In the genomic region with DNA sequence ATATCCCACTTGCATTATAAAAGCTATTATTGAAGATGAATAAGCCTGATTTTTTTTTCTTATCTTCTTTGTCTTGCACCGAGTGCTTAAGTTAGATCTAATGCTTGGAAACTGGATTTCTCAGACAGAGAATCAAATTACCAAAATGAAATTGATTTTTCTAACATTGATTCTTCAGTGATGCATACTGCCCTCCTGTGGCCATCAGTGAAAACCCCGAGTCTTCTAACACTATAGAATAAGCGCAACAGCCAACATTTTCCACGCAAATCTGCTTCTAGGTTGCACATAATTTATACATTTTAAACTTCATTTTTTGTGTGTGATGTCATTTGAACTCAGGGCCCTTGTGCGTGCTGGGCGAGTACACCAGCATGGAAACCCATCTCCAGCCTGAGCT, we compare ENCODE assay signal across 9 mouse cellular contexts. TPM values are rescaled to one million over a fixed set of nuclear protein-coding genes. Genes with fewer than 3 reads are reported as not detected.
DNase-seq lines count a peak whose midpoint lies in the region; ATAC-seq lines count a peak whose summit lies in the region.
"Had no signal": no experiment of that assay in that cellular context is flagged by ENCODE, and none has a peak within 500 bp of the region (broad histone marks: within the 10 kb centered on the region; RNA-seq: fewer than 3 reads in every experiment).

No protein-coding gene starts in this region.

- H3K36me3 ChIP-seq in heart, embryonic 12.5 days, result peaks cover 4% of the 10 kb centered on the region; the same call in 1 of the 2 replicates
- peaks cover 47% of the 10 kb centered on the region for H3K36me3 ChIP-seq in midbrain, embryonic 14.5 days (ENCODE audit: control insufficient read depth, insufficient read depth, low read length)
- peaks cover 9% of the 10 kb centered on the region for H3K36me3 ChIP-seq in midbrain, embryonic 16.5 days (ENCODE audit: control insufficient read depth, insufficient read depth, low read length)
- H3K36me3 ChIP-seq in hindbrain, embryonic 15.5 days, result peaks cover 18% of the 10 kb centered on the region
- H3K36me3 ChIP-seq in neural tube, embryonic 14.5 days (ENCODE audit: control insufficient read depth, insufficient read depth, low read length), result peaks cover 6% of the 10 kb centered on the region; the same call in 1 of the 2 replicates

- no peak overlapping the region for H3K9ac ChIP-seq in heart, embryonic 12.5 days
- H3K9ac ChIP-seq in midbrain, embryonic 14.5 days (replicated peaks; ENCODE audit: low read length), result no peak overlapping the region
- H3K9ac ChIP-seq in midbrain, embryonic 16.5 days (ENCODE audit: low read depth, low read length), result no peak overlapping the region
- H3K9ac ChIP-seq in hindbrain, embryonic 15.5 days, result no peak overlapping the region
- no peak overlapping the region for H3K9ac ChIP-seq in neural tube, embryonic 14.5 days (replicated peaks; ENCODE audit: low read depth, low read length)

- no peak overlapping the region for H3K27ac ChIP-seq in heart, embryonic 12.5 days (ENCODE audit: poor library complexity, severe bottlenecking)
- H3K27ac ChIP-seq in midbrain, embryonic 14.5 days (replicated peaks; ENCODE audit: low read depth, low read length), result no peak overlapping the region
- H3K27ac ChIP-seq in midbrain, embryonic 16.5 days (ENCODE audit: low read length), result no peak overlapping the region
- 0 out of 2 replicates have a peak overlapping the region, but pooled peaks have one; percentile 48 for H3K27ac ChIP-seq in hindbrain, embryonic 15.5 days (replicated peaks)
- H3K27ac ChIP-seq in neural tube, embryonic 14.5 days (ENCODE audit: low read depth, low read length), result no peak overlapping the region

- intact Hi-C loops in gastrocnemius, postnatal 36 days (cut with DNase I), result loop anchor here (5.0 kb wide), 1 partner anchor 104 kb away; the partner anchor contains the start of gene Pnisr

- H3K27me3 ChIP-seq in heart, embryonic 12.5 days (replicated peaks), result no peaks in the 10 kb centered on the region
- no peaks in the 10 kb centered on the region for H3K27me3 ChIP-seq in midbrain, embryonic 14.5 days (ENCODE audit: control insufficient read depth, insufficient read depth, low read length)
- H3K27me3 ChIP-seq in midbrain, embryonic 16.5 days (ENCODE audit: control insufficient read depth, insufficient read depth, low read depth, low read length), result no peaks in the 10 kb centered on the region
- no peaks in the 10 kb centered on the region for H3K27me3 ChIP-seq in hindbrain, embryonic 15.5 days
- no peaks in the 10 kb centered on the region for H3K27me3 ChIP-seq in neural tube, embryonic 14.5 days (ENCODE audit: control insufficient read depth, insufficient read depth, low read length)

- no peaks in the 10 kb centered on the region for H3K9me3 ChIP-seq in heart, embryonic 12.5 days (replicated peaks)
- no peaks in the 10 kb centered on the region for H3K9me3 ChIP-seq in midbrain, embryonic 14.5 days (ENCODE audit: control insufficient read depth, low read length)
- no peaks in the 10 kb centered on the region for H3K9me3 ChIP-seq in midbrain, embryonic 16.5 days (replicated peaks; ENCODE audit: control insufficient read depth, low read length, poor library complexity, severe bottlenecking)
- no peaks in the 10 kb centered on the region for H3K9me3 ChIP-seq in hindbrain, embryonic 15.5 days
- no peaks in the 10 kb centered on the region for H3K9me3 ChIP-seq in neural tube, embryonic 14.5 days (ENCODE audit: control insufficient read depth, low read length)

- WGBS in heart, embryonic 12.5 days, result 42% methylated on average over 6 of the region's 6 CpGs
- WGBS in midbrain, embryonic 14.5 days, result 45% methylated on average over 6 of the region's 6 CpGs
- WGBS in midbrain, embryonic 16.5 days, result 41% methylated on average over 6 of the region's 6 CpGs
- WGBS in hindbrain, embryonic 15.5 days, result 44% methylated on average over 6 of the region's 6 CpGs
- 48% methylated on average over 6 of the region's 6 CpGs for WGBS in neural tube, embryonic 14.5 days

- H3K4me2 ChIP-seq in heart, embryonic 12.5 days, result no peak overlapping the region
- no peak overlapping the region for H3K4me2 ChIP-seq in midbrain, embryonic 14.5 days (ENCODE audit: low read length)
- no peak overlapping the region for H3K4me2 ChIP-seq in midbrain, embryonic 16.5 days (ENCODE audit: low read length)
- no peak overlapping the region for H3K4me2 ChIP-seq in hindbrain, embryonic 15.5 days
- no peak overlapping the region for H3K4me2 ChIP-seq in neural tube, embryonic 14.5 days (ENCODE audit: low read depth, low read length)

- H3K4me1 ChIP-seq in heart, embryonic 12.5 days (replicated peaks), result no peaks in the 10 kb centered on the region
- H3K4me1 ChIP-seq in midbrain, embryonic 14.5 days (ENCODE audit: control insufficient read depth, insufficient read depth, low read length), result no peaks in the 10 kb centered on the region
- no peaks in the 10 kb centered on the region for H3K4me1 ChIP-seq in midbrain, embryonic 16.5 days (ENCODE audit: control insufficient read depth, insufficient read depth, low read length)
- H3K4me1 ChIP-seq in hindbrain, embryonic 15.5 days (replicated peaks), result no peaks in the 10 kb centered on the region
- no peaks in the 10 kb centered on the region for H3K4me1 ChIP-seq in neural tube, embryonic 14.5 days (ENCODE audit: control insufficient read depth, insufficient read depth, low read length)

- peak; percentile 39 for DNase-seq in heart, adult 11 months
- peak; percentile 82 for DNase-seq in midbrain, embryonic 14.5 days
- peak; percentile 44 for DNase-seq in adrenal gland, postnatal 10 days
- no peak for DNase-seq in gastrocnemius, postnatal 36 days

- no peak for ATAC-seq in heart, embryonic 12.5 days (ENCODE audit: insufficient number of reproducible peaks, low FRiP score)
- no peak for ATAC-seq in midbrain, embryonic 14.5 days (ENCODE audit: low FRiP score, low TSS enrichment)
- ATAC-seq in midbrain, embryonic 16.5 days, result no peak
- ATAC-seq in hindbrain, embryonic 15.5 days (ENCODE audit: low FRiP score, low read depth), result no peak
- peak; percentile 16; the same call in 1 of the 2 replicates for ATAC-seq in neural tube, embryonic 14.5 days (ENCODE audit: low read depth)

- no peak overlapping the region for H3K4me3 ChIP-seq in heart, embryonic 12.5 days
- no peak overlapping the region for H3K4me3 ChIP-seq in midbrain, embryonic 14.5 days (replicated peaks; ENCODE audit: low read depth, low read length)
- no peak overlapping the region for H3K4me3 ChIP-seq in midbrain, embryonic 16.5 days (ENCODE audit: low read depth, low read length)
- H3K4me3 ChIP-seq in hindbrain, embryonic 15.5 days, result no peak overlapping the region
- no peak overlapping the region for H3K4me3 ChIP-seq in neural tube, embryonic 14.5 days (ENCODE audit: low read depth, low read length)
- H3K4me3 ChIP-seq: myocyte had no signal

RNA-seq across cellular contexts. Expression of gene Faxc, which starts 20.3 kb away (rescaled TPM):
- 4.7 and 5.3 TPM in 2 replicates for polyA plus RNA-seq in heart, embryonic 12.5 days (2016; fragmentation: Nextera tagmentation; extraction: Ambion mirVana)
- 16.2 and 31.7 TPM in 2 replicates for polyA plus RNA-seq in midbrain, embryonic 14.5 days (2014; fragmentation: Nextera tagmentation; extraction: Ambion mirVana)
- 18.5 and 19.1 TPM in 2 replicates for polyA plus RNA-seq in midbrain, embryonic 16.5 days (2015; fragmentation: Nextera tagmentation; extraction: Ambion mirVana)
- total RNA-seq in adrenal gland, postnatal 10 days (2021), result 1 to 10 TPM; 5.0 to 6.5 TPM
- 16.8 and 18.2 TPM in 2 replicates for polyA plus RNA-seq in hindbrain, embryonic 15.5 days (2015; fragmentation: Nextera tagmentation; extraction: Ambion mirVana)
- 23.8 and 35.0 TPM in 2 replicates for polyA plus RNA-seq in neural tube, embryonic 14.5 days (2014; fragmentation: Nextera tagmentation; extraction: Ambion mirVana)
- total RNA-seq in gastrocnemius, postnatal 36 days (2021), result under 1 TPM; 0.54 to 0.81 TPM

Comparison
In these comparisons a context has a peak if more than half of its experiments do, and no peak if none do; other contexts are left out.
1. DNase-seq: peak in heart, adult 11 months (single experiment), midbrain, embryonic 14.5 days (single experiment) and adrenal gland, postnatal 10 days (single experiment); none in gastrocnemius, postnatal 36 days (0 of 2).